ENCODE assay signal across 11 mouse cellular contexts in genomic region chr10:72391397-72391796, GRCm38 (mm10).
DNase-seq lines count a peak whose midpoint lies in the region; ATAC-seq and TF ChIP-seq lines count a peak whose summit lies in the region.
"Had no signal": no experiment of that assay in that cellular context is flagged by ENCODE, and none has a peak within 500 bp of the region (broad histone marks: within the 10 kb centered on the region; RNA-seq: fewer than 3 reads in every experiment).

No protein-coding gene starts in this region.

- H3K4me2 ChIP-seq in forebrain, embryonic 14.5 days (ENCODE audit: low read length) = no peak overlapping the region
- no peak overlapping the region for H3K4me2 ChIP-seq in liver, embryonic 14.5 days (ENCODE audit: low read depth)
- no peak overlapping the region for H3K4me2 ChIP-seq in liver, embryonic 11.5 days
- no peak overlapping the region for H3K4me2 ChIP-seq in intestine, embryonic 16.5 days (ENCODE audit: low read depth, low read length)
- H3K4me2 ChIP-seq: forebrain, embryonic 13.5 days had no signal

- H3K36me3 ChIP-seq in forebrain, embryonic 14.5 days (ENCODE audit: control insufficient read depth, insufficient read depth, low read length) = no peaks in the 10 kb centered on the region
- H3K36me3 ChIP-seq in forebrain, embryonic 10.5 days (replicated peaks) = no peaks in the 10 kb centered on the region
- no peaks in the 10 kb centered on the region for H3K36me3 ChIP-seq in liver, embryonic 14.5 days (replicated peaks; ENCODE audit: control insufficient read depth, insufficient read depth, low read depth)
- no peaks in the 10 kb centered on the region for H3K36me3 ChIP-seq in liver, embryonic 11.5 days (ENCODE audit: control insufficient read depth, insufficient read depth, low read length)
- H3K36me3 ChIP-seq in MEL (ENCODE audit: control insufficient read depth in 1 of 2, insufficient read depth in 2 of 2, low read length in 2 of 2) = no peaks in the 10 kb centered on the region
- H3K36me3 ChIP-seq in intestine, embryonic 16.5 days (ENCODE audit: control insufficient read depth, insufficient read depth, low read length) = no peaks in the 10 kb centered on the region
- H3K36me3 ChIP-seq: G1E had no signal

- H3K27me3 ChIP-seq in forebrain, embryonic 14.5 days (replicated peaks; ENCODE audit: control insufficient read depth, insufficient read depth, low read length) = no peaks in the 10 kb centered on the region
- no peaks in the 10 kb centered on the region for H3K27me3 ChIP-seq in forebrain, embryonic 10.5 days (ENCODE audit: poor library complexity, severe bottlenecking)
- H3K27me3 ChIP-seq in liver, embryonic 14.5 days (ENCODE audit: control insufficient read depth, insufficient read depth, low read length) = no peaks in the 10 kb centered on the region
- H3K27me3 ChIP-seq in liver, embryonic 11.5 days (replicated peaks; ENCODE audit: control insufficient read depth, insufficient read depth, low read length) = no peaks in the 10 kb centered on the region
- H3K27me3 ChIP-seq in MEL (ENCODE audit: control insufficient read depth in 1 of 2, insufficient read depth in 2 of 2, low read length in 2 of 2) = no peaks in the 10 kb centered on the region
- no peaks in the 10 kb centered on the region for H3K27me3 ChIP-seq in intestine, embryonic 16.5 days (replicated peaks; ENCODE audit: control insufficient read depth, insufficient read depth, low read length)
- H3K27me3 ChIP-seq: forebrain, embryonic 13.5 days had no signal

- WGBS in forebrain, embryonic 14.5 days = 91% methylated on average over 1 of the region's 1 CpGs
- WGBS in forebrain, embryonic 10.5 days = 84% methylated on average over 1 of the region's 1 CpGs
- WGBS in liver, embryonic 14.5 days (ENCODE audit: insufficient replicate concordance) = 58% methylated on average over 1 of the region's 1 CpGs
- 74% methylated on average over 1 of the region's 1 CpGs for WGBS in liver, embryonic 11.5 days
- 92% methylated on average over 1 of the region's 1 CpGs for WGBS in intestine, embryonic 16.5 days

- H3K27ac ChIP-seq in forebrain, embryonic 14.5 days (ENCODE audit: low read depth, low read length) = no peak overlapping the region
- H3K27ac ChIP-seq in forebrain, embryonic 10.5 days = no peak overlapping the region
- no peak overlapping the region for H3K27ac ChIP-seq in liver, embryonic 14.5 days
- H3K27ac ChIP-seq in liver, embryonic 11.5 days (ENCODE audit: low read depth, low read length) = no peak overlapping the region
- no peak overlapping the region for H3K27ac ChIP-seq in MEL (ENCODE audit: control insufficient read depth, low read depth, low read length)
- no peak overlapping the region for H3K27ac ChIP-seq in intestine, embryonic 16.5 days (ENCODE audit: low read length)
- H3K27ac ChIP-seq: forebrain, embryonic 13.5 days had no signal

- no peak for TF ChIP-seq EP300 in liver, embryonic 14.5 days (IDR thresholded peaks at IDR 0.05; ENCODE audit: low read depth)
- no peak for TF ChIP-seq EP300 in MEL (IDR thresholded peaks at IDR 0.05; ENCODE audit: low read depth in 1 of 2, low read length in 2 of 2)

- H3K4me1 ChIP-seq in forebrain, embryonic 14.5 days (ENCODE audit: control insufficient read depth, insufficient read depth, low read length) = no peaks in the 10 kb centered on the region
- no peaks in the 10 kb centered on the region for H3K4me1 ChIP-seq in forebrain, embryonic 10.5 days
- no peaks in the 10 kb centered on the region for H3K4me1 ChIP-seq in liver, embryonic 14.5 days (replicated peaks; ENCODE audit: control insufficient read depth in 2 of 2, insufficient read depth in 2 of 2, low read length in 1 of 2)
- no peaks in the 10 kb centered on the region for H3K4me1 ChIP-seq in liver, embryonic 11.5 days (replicated peaks; ENCODE audit: control insufficient read depth, insufficient read depth, low read length)
- no peaks in the 10 kb centered on the region for H3K4me1 ChIP-seq in MEL (ENCODE audit: control insufficient read depth in 1 of 2, insufficient read depth in 2 of 2, low read length in 2 of 2)
- no peaks in the 10 kb centered on the region for H3K4me1 ChIP-seq in intestine, embryonic 16.5 days (ENCODE audit: control insufficient read depth, insufficient read depth, low read length)
- H3K4me1 ChIP-seq: forebrain, embryonic 13.5 days had no signal

- no peak for ATAC-seq in forebrain, embryonic 14.5 days
- ATAC-seq in liver, embryonic 14.5 days (ENCODE audit: insufficient read depth) = no peak
- ATAC-seq in liver, embryonic 11.5 days (replicated peaks; ENCODE audit: low FRiP score) = no peak
- ATAC-seq in intestine, embryonic 16.5 days = no peak
- ATAC-seq: forebrain, embryonic 13.5 days had no signal

- no peaks in the 10 kb centered on the region for H3K9me3 ChIP-seq in forebrain, embryonic 14.5 days (replicated peaks; ENCODE audit: control insufficient read depth, low read length)
- H3K9me3 ChIP-seq in forebrain, embryonic 10.5 days = no peaks in the 10 kb centered on the region; the same call in 1 of the 2 replicates
- H3K9me3 ChIP-seq in liver, embryonic 14.5 days (ENCODE audit: control insufficient read depth, low read length) = no peaks in the 10 kb centered on the region
- no peaks in the 10 kb centered on the region for H3K9me3 ChIP-seq in liver, embryonic 11.5 days (ENCODE audit: control insufficient read depth, low read length)
- no peaks in the 10 kb centered on the region for H3K9me3 ChIP-seq in MEL (replicated peaks; ENCODE audit: insufficient read depth, low read length)
- H3K9me3 ChIP-seq in intestine, embryonic 16.5 days (ENCODE audit: control insufficient read depth, low read length) = no peaks in the 10 kb centered on the region
- H3K9me3 ChIP-seq: forebrain, embryonic 13.5 days had no signal

- peak; percentile 12 for DNase-seq in forebrain, embryonic 14.5 days (ENCODE audit: low spot score)
- DNase-seq in forebrain, embryonic 10.5 days (ENCODE audit: extremely low spot score, low spot score) = no peak
- no peak for DNase-seq in liver, embryonic 14.5 days (ENCODE audit: low read depth in 3 of 3, low spot score in 3 of 3)
- no peak for DNase-seq in liver, embryonic 11.5 days (ENCODE audit: low spot score)
- DNase-seq in MEL (ENCODE audit: low read depth, low spot score) = peak; percentile 28
- peak; percentile 10 to 62 for DNase-seq in kidney, postnatal 36 days
- DNase-seq in layer of hippocampus, adult 9-10 months (ENCODE audit: low spot score) = no peak
- DNase-seq: cerebellum, adult 8-10 months had no signal

- no peak for TF ChIP-seq POLR2A in MEL (IDR thresholded peaks at IDR 0.05; ENCODE audit: control insufficient read depth in 1 of 2, insufficient read depth in 1 of 2, low read depth in 1 of 2, low read length in 2 of 2, poor library complexity in 1 of 2)

- H3K9ac ChIP-seq in forebrain, embryonic 14.5 days (ENCODE audit: low read length) = no peak overlapping the region
- H3K9ac ChIP-seq in liver, embryonic 14.5 days (replicated peaks) = no peak overlapping the region
- no peak overlapping the region for H3K9ac ChIP-seq in liver, embryonic 11.5 days (ENCODE audit: low read depth, low read length)
- no peak overlapping the region for H3K9ac ChIP-seq in MEL (ENCODE audit: control insufficient read depth, low read depth, low read length, poor library complexity, severe bottlenecking)
- H3K9ac ChIP-seq in intestine, embryonic 16.5 days (ENCODE audit: low read depth, low read length) = no peak overlapping the region
- H3K9ac ChIP-seq: forebrain, embryonic 13.5 days had no signal

- TF ChIP-seq RAD21 in MEL (IDR thresholded peaks at IDR 0.05; ENCODE audit: low read depth, low read length) = peak; percentile 50

- no peaks in the 10 kb centered on the region for H3K79me2 ChIP-seq in MEL (ENCODE audit: control insufficient read depth, insufficient read depth, low read length, poor library complexity)

- no peak overlapping the region for H3K4me3 ChIP-seq in forebrain, embryonic 14.5 days (ENCODE audit: low read depth, low read length)
- H3K4me3 ChIP-seq in forebrain, embryonic 10.5 days = no peak overlapping the region
- H3K4me3 ChIP-seq in liver, embryonic 14.5 days (ENCODE audit: insufficient read depth in 1 of 2, low read depth in 2 of 2, low read length in 2 of 2) = no peak overlapping the region
- H3K4me3 ChIP-seq in liver, embryonic 11.5 days (ENCODE audit: low read depth, low read length) = no peak overlapping the region
- H3K4me3 ChIP-seq in MEL (ENCODE audit: control insufficient read depth in 1 of 2, insufficient read depth in 1 of 2, low read depth in 2 of 2, low read length in 2 of 2) = no peak overlapping the region
- H3K4me3 ChIP-seq in intestine, embryonic 16.5 days (ENCODE audit: low read length) = no peak overlapping the region
- H3K4me3 ChIP-seq: forebrain, embryonic 13.5 days had no signal

- TF ChIP-seq CTCF in liver, embryonic 14.5 days (IDR thresholded peaks at IDR 0.05; ENCODE audit: low read depth) = peak; percentile 27; the same call in 1 of the 2 replicates
- TF ChIP-seq CTCF in MEL (IDR thresholded peaks at IDR 0.05 in 2 of 3, conservative IDR thresholded peaks at IDR 0.05 in 1 of 3; ENCODE audit: control insufficient read depth in 1 of 3, insufficient read depth in 1 of 3, low read depth in 2 of 3, low read length in 3 of 3, poor library complexity in 1 of 3, severe bottlenecking in 1 of 3) = peak; percentile 27 to 51 (median 48); a peak in 5 of 6 replicates

TF ChIP-seq in MEL, 35 proteins besides CTCF, POLR2A, EP300 and RAD21:
- TF ChIP-seq SMC3 (IDR thresholded peaks at IDR 0.05; ENCODE audit: low read depth, low read length) (peak; percentile 55), KAT2A (conservative IDR thresholded peaks at IDR 0.05; ENCODE audit: low read depth, low read length) (no peak), USF2 (IDR thresholded peaks at IDR 0.05; ENCODE audit: borderline replicate concordance in 1 of 2, insufficient read depth in 1 of 2, low read depth in 1 of 2, low read length in 2 of 2) (no peak), ZNF384 (IDR thresholded peaks at IDR 0.05; ENCODE audit: low read depth, low read length) (no peak)
TF ChIP-seq in MEL: peak in this region for 1.

Comparison
In these comparisons a context has a peak if more than half of its experiments do, and no peak if none do; other contexts are left out.
1. DNase-seq: peak in forebrain, embryonic 14.5 days (single experiment), MEL (single experiment) and kidney, postnatal 36 days (2 of 2); none in forebrain, embryonic 10.5 days (single experiment), liver, embryonic 14.5 days (0 of 3), liver, embryonic 11.5 days (single experiment) and layer of hippocampus, adult 9-10 months (single experiment).